Mouse (Mus musculus) CH12.LX (cell line): ENCODE measurements around the gene Ppm1n. TPM values are rescaled to one million over a fixed set of nuclear protein-coding genes. Genes with fewer than 3 reads are reported as not detected.

Experiments used
- DNase-seq: peaks from one replicate; pipeline ENCODE4 v3.0.0-alpha.2; 2013; ENCODE audit errors: extremely low read depth
- H3K27ac ChIP-seq: 2 replicates; pipeline ENCODE4 v1.5.1; 2012; ENCODE audit warnings: low read depth, mild to moderate bottlenecking, control low read depth, moderate library complexity; ENCODE audit not compliant: insufficient read depth
- H3K27me3 ChIP-seq: replicated peaks from 2 replicates; pipeline ENCODE3; 2012; ENCODE audit warnings: inconsistent platforms
- H3K36me3 ChIP-seq, 2 experiments: replicated peaks in 1 of 2; 2 replicates each; pipeline versions ENCODE3 to v1.6.1; 2012; ENCODE audit warnings: inconsistent platforms in 1 of 2, low read length in 1 of 2, mild to moderate bottlenecking in 1 of 2, mixed read lengths in 1 of 2, moderate library complexity in 1 of 2; ENCODE audit not compliant: control insufficient read depth in 1 of 2, insufficient read depth in 1 of 2
- H3K4me1 ChIP-seq, 2 experiments: 2 replicates each; pipeline ENCODE4 v1.6.1; 2012; ENCODE audit warnings: inconsistent platforms in 1 of 2, moderate library complexity in 1 of 2; ENCODE audit not compliant: insufficient read depth in 2 of 2, control insufficient read depth in 1 of 2
- H3K4me2 ChIP-seq: 2 replicates; pipeline ENCODE4 v1.6.1; 2012; ENCODE audit warnings: low read depth, mild to moderate bottlenecking, control low read depth; ENCODE audit not compliant: poor library complexity, insufficient read depth, severe bottlenecking
- H3K4me3 ChIP-seq, 3 experiments: fragments of 150-350 bp in 1 of 3; sonication (generic) in 1 of 3; replicated peaks in 1 of 3; 2 replicates each; pipeline versions ENCODE3 to v1.5.1; 2011 to 2012; ENCODE audit warnings: low read depth in 2 of 3, low read length in 2 of 3, mild to moderate bottlenecking in 2 of 3, moderate library complexity in 2 of 3, control low read depth in 1 of 3, improper control_type of control experiment in 1 of 3, inconsistent platforms in 1 of 3, mixed read lengths in 1 of 3; ENCODE audit not compliant: poor library complexity in 1 of 3
- H3K79me2 ChIP-seq: replicated peaks from 2 replicates; pipeline ENCODE4 v1.6.1; 2012; ENCODE audit warnings: mild to moderate bottlenecking, moderate library complexity; ENCODE audit not compliant: control insufficient read depth, poor library complexity, insufficient read depth, severe bottlenecking; ENCODE audit errors: extremely low read depth
- H3K9ac ChIP-seq: 2 replicates; pipeline ENCODE4 v1.6.1; 2012; ENCODE audit warnings: low read depth, mild to moderate bottlenecking, control low read depth, moderate library complexity; ENCODE audit not compliant: insufficient read depth
- H3K9me3 ChIP-seq: replicated peaks from 2 replicates; pipeline ENCODE3; 2012; ENCODE audit warnings: low read length, inconsistent platforms, mixed read lengths
- BHLHE40 ChIP-seq: IDR thresholded peaks from 2 replicates; pipeline ENCODE4 v1.6.1; 2011; ENCODE audit warnings: mild to moderate bottlenecking, low read depth, low read length, improper control_type of control experiment
- CHD1 ChIP-seq: IDR thresholded peaks from 2 replicates; pipeline ENCODE4 v1.6.1; 2012; ENCODE audit warnings: low read depth, low read length, improper control_type of control experiment, inconsistent platforms
- CHD2 ChIP-seq: IDR thresholded peaks from 2 replicates; pipeline ENCODE4 v1.6.1; 2011; ENCODE audit warnings: low read length, improper control_type of control experiment
- CTCF ChIP-seq, 2 experiments: IDR thresholded peaks in 1 of 2; conservative IDR thresholded peaks in 1 of 2; 2 replicates each; pipeline ENCODE4 v1.5.1; 2011 to 2012; ENCODE audit warnings: low read depth in 2 of 2, low read length in 2 of 2, improper control_type of control experiment in 1 of 2, inconsistent platforms in 1 of 2, mild to moderate bottlenecking in 1 of 2, moderate library complexity in 1 of 2
- EP300 ChIP-seq: IDR thresholded peaks from 2 replicates; pipeline ENCODE4 v1.6.1; 2011; ENCODE audit warnings: low read length, improper control_type of control experiment
- ETS1 ChIP-seq: conservative IDR thresholded peaks from 2 replicates; pipeline ENCODE4 v1.6.1; 2012; ENCODE audit warnings: low read depth, mild to moderate bottlenecking, inconsistent platforms, low read length, improper control_type of control experiment, moderate library complexity
- GABPA ChIP-seq: IDR thresholded peaks from 2 replicates; pipeline ENCODE4 v1.6.1; 2012; ENCODE audit warnings: low read depth, low read length, improper control_type of control experiment, inconsistent platforms; ENCODE audit not compliant: insufficient replicate concordance
- HCFC1 ChIP-seq: IDR thresholded peaks from 2 replicates; pipeline ENCODE4 v1.6.1; 2012; ENCODE audit warnings: low read depth, mild to moderate bottlenecking, inconsistent platforms, low read length, improper control_type of control experiment
- IRF4 ChIP-seq: IDR thresholded peaks from 2 replicates; pipeline ENCODE4 v1.6.1; 2014; ENCODE audit warnings: low read depth, mild to moderate bottlenecking, inconsistent platforms, low read length, improper control_type of control experiment
- JUN ChIP-seq: IDR thresholded peaks from 2 replicates; pipeline ENCODE4 v1.6.1; 2011; ENCODE audit warnings: low read depth, mild to moderate bottlenecking, low read length, improper control_type of control experiment, moderate library complexity; ENCODE audit not compliant: insufficient read depth
- JUND ChIP-seq: conservative IDR thresholded peaks from 2 replicates; pipeline ENCODE4 v1.6.1; 2011; ENCODE audit warnings: low read depth, low read length, improper control_type of control experiment
- KAT2A ChIP-seq: IDR thresholded peaks from 2 replicates; pipeline ENCODE4 v1.6.1; 2012; ENCODE audit warnings: low read length, improper control_type of control experiment, inconsistent platforms; ENCODE audit not compliant: insufficient replicate concordance
- MAFK ChIP-seq: IDR thresholded peaks from 2 replicates; pipeline ENCODE4 v1.6.1; 2011; ENCODE audit warnings: low read length, improper control_type of control experiment; ENCODE audit not compliant: insufficient replicate concordance
- MAZ ChIP-seq: IDR thresholded peaks from 2 replicates; pipeline ENCODE4 v1.6.1; 2012; ENCODE audit warnings: low read depth, mild to moderate bottlenecking, inconsistent platforms, low read length, improper control_type of control experiment, moderate library complexity
- MEF2A ChIP-seq: IDR thresholded peaks from 2 replicates; pipeline ENCODE4 v1.6.1; 2014; ENCODE audit warnings: low read depth, mild to moderate bottlenecking, inconsistent platforms, low read length, improper control_type of control experiment, borderline replicate concordance
- MXI1 ChIP-seq: IDR thresholded peaks from 2 replicates; pipeline ENCODE4 v1.6.1; 2011; ENCODE audit warnings: mild to moderate bottlenecking, low read depth, low read length, improper control_type of control experiment
- MYC ChIP-seq: IDR thresholded peaks from 2 replicates; pipeline ENCODE4 v1.6.1; 2011; ENCODE audit warnings: low read depth, mild to moderate bottlenecking, improper control_type of control experiment, low read length
- NELFE ChIP-seq: IDR thresholded peaks from 2 replicates; pipeline ENCODE4 v1.6.1; 2011; ENCODE audit warnings: low read depth, low read length, improper control_type of control experiment
- POLR2A ChIP-seq: IDR thresholded peaks from 2 replicates; pipeline ENCODE4 v1.6.1; 2011; ENCODE audit warnings: low read depth, mild to moderate bottlenecking, improper control_type of control experiment, low read length
- POLR2AphosphoS2 ChIP-seq: IDR thresholded peaks from 2 replicates; pipeline ENCODE4 v1.6.1; 2011; ENCODE audit warnings: low read depth, low read length, improper control_type of control experiment
- RAD21 ChIP-seq: IDR thresholded peaks from 2 replicates; pipeline ENCODE4 v1.6.1; 2011; ENCODE audit warnings: low read depth, mild to moderate bottlenecking, low read length, improper control_type of control experiment, moderate library complexity
- RCOR1 ChIP-seq: conservative IDR thresholded peaks from 2 replicates; pipeline ENCODE4 v1.6.1; 2012; ENCODE audit warnings: low read depth, mild to moderate bottlenecking, inconsistent platforms, low read length, improper control_type of control experiment
- SIN3A ChIP-seq: IDR thresholded peaks from 2 replicates; pipeline ENCODE4 v1.6.1; 2012; ENCODE audit warnings: low read length, improper control_type of control experiment, inconsistent platforms
- SMC3 ChIP-seq: IDR thresholded peaks from 2 replicates; pipeline ENCODE4 v1.6.1; 2011; ENCODE audit warnings: low read depth, low read length, improper control_type of control experiment
- TCF12 ChIP-seq: IDR thresholded peaks from 2 replicates; pipeline ENCODE4 v1.6.1; 2014; ENCODE audit warnings: low read depth, mild to moderate bottlenecking, inconsistent platforms, low read length, improper control_type of control experiment
- UBTF ChIP-seq: IDR thresholded peaks from 2 replicates; pipeline ENCODE4 v1.6.1; 2012; ENCODE audit warnings: low read depth, mild to moderate bottlenecking, inconsistent platforms, low read length, improper control_type of control experiment, moderate library complexity
- USF1 ChIP-seq: IDR thresholded peaks from 2 replicates; pipeline ENCODE4 v1.6.1; 2014; ENCODE audit warnings: low read depth, mild to moderate bottlenecking, inconsistent platforms, low read length, improper control_type of control experiment
- USF2 ChIP-seq: conservative IDR thresholded peaks from 2 replicates; pipeline ENCODE4 v1.6.1; 2011; ENCODE audit warnings: low read depth, low read length, improper control_type of control experiment
- ZC3H11A ChIP-seq: IDR thresholded peaks from 2 replicates; pipeline ENCODE4 v1.6.1; 2012; ENCODE audit warnings: low read depth, mild to moderate bottlenecking, inconsistent platforms, low read length, improper control_type of control experiment
- ZKSCAN1 ChIP-seq: IDR thresholded peaks from 2 replicates; pipeline ENCODE4 v1.6.1; 2012; ENCODE audit warnings: low read depth, inconsistent platforms, low read length, improper control_type of control experiment, borderline replicate concordance
- dilution Hi-C: fragments of 300-500 bp; cut with MboI; formaldehyde crosslinking; loops from 2 replicates; pipeline ENCODE4 v1.14.3; 2020; ENCODE audit warnings: low sequenced_read_pairs; ENCODE audit not compliant: extremely low pct_unique_long_range_greater_than_20kb, extremely low pct_ligation_motif_present
- in situ Hi-C: fragments of 300-500 bp; cut with MboI; formaldehyde crosslinking; loops from 3 replicates; pipeline ENCODE4 v1.14.3; 2019; ENCODE audit warnings: low sequenced_read_pairs, low pct_ligation_motif_present, low pct_unique_long_range_greater_than_20kb, mixed read lengths
- polyA plus RNA-seq: library from polyadenylated mRNA; unstranded; fragments of >175 nt; gene quantifications from 2 replicates; pipeline ENCODE4 v1.2.1, GENCODE M21; 2012; ENCODE audit warnings: low read depth; ENCODE audit not compliant: insufficient read length
- total RNA-seq, 2 experiments: library from RNA; depleted of rRNA; stranded (reverse); fragments of 300-350 nt in 1 of 2; fragments of >200 nt in 1 of 2; gene quantifications; 2 replicates each; pipeline ENCODE4 v1.2.3; 2012 to 2014

Ppm1n gene
- total and polyA plus RNA-seq, 3 experiments: not detected

DNA sequence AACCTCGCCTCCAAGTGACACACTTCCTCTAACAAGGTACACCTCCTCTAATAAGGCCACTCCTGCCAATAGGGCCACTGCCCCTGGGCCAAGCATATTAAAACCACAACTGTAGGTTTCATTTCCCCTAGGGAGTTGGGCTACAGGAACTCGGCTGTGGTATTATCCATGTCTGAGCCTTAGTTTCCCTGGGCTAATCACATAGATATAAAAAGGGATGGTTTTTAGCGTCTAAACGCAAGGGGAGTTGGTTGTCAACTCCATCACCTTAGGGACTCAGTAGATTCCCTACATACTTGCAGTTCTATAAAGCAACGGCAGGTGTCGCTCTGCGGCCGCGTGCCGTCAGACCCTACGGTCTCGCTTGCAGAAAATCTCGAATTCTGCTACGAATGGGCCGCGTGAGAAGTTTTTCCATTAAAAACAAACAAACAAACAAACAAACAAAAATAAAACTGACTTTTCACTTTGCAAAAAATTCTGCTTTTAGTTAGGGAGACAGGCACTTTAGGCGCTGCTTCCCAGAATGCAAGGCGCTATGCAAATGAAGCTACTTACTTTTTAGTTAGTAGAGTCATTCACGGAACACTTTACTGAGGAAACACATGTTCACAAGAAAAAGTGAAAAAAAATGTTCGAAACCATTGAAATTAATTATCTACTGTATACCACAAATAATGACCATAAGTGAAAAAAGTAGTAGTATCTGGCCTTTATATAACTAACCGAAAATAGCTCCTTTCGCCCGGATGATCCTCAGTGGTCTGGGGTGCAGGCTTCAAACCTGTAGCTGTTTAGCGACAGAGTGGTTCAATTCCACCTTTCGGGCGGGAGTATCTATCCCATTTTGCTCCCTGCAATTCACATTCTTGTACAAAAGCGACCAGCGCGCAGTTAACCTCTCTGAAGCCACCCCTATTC lies 20.9 kb upstream of the Ppm1n start (continued):
- peak; percentile 62; the same call in 1 of the 2 replicates for TF ChIP-seq MXI1
- TF ChIP-seq, all 38 proteins: peak for 22

DNA sequence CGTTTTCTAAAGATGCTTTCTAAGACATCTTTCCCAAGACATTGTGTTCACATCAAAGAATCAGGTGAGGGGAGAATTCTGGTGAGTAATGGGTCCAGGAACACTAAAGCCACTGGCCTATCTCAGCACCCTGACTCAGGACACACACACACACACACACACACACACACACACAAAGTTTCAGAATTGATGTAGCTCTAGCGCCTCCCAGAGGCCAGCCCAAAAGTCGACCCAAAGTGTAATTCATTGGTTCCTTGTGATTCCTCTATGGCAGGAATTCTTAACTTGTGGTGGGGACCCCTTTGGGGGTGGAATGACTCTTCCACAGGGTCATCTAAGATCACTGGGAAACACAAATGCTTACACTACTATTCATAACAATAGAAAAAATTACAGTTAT lies 19.3 kb upstream of the Ppm1n start:
- H3K4me1 ChIP-seq: peaks cover 4 to 27% of the 10 kb centered on the region in 2 experiments; a peak in 3 of 4 replicates
- DNase-seq: peak; percentile 70

DNA sequence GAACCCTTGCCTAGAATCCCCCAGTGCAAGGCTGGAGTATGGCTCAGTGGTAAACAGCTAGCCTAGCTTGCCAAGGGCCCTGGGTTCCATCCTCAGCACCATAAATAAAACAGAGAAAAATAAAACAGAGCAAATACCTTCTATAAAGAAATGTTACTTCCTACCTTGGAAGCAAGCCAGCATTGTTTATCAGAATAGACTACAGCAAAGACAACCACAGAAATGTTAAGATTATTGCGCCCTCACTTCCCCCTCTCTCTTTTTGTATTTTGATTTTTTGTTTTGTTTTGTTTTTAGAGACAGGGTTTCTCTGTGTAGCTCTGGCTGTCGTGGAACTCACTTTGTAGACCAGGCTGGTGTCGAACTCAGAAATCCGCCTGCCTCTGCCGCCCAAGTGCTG lies 17.9 kb upstream of the Ppm1n start:
- Histone ChIP-seq H3K4me3 (no peak overlapping the region), H3K36me3 (no peaks in the 10 kb centered on the region), H3K27me3 (peaks cover 16% of the 10 kb centered on the region), H3K9ac (no peak overlapping the region), H3K4me2 (no peak overlapping the region), H3K9me3 (peaks cover 3% of the 10 kb centered on the region), H3K79me2 (no peaks in the 10 kb centered on the region), H3K27ac (no peak overlapping the region), H3K4me1 (peaks cover 4 to 24% of the 10 kb centered on the region in 2 experiments; a peak in 3 of 4 replicates)
- in situ Hi-C loops (no loop called here), dilution Hi-C loops (no loop called here)
- TF ChIP-seq ZKSCAN1 (no peak), USF1 (no peak), ZC3H11A (no peak), MXI1 (no peak), CHD1 (no peak), UBTF (no peak), MAZ (no peak), CTCF (conservative IDR thresholded peaks at IDR 0.05 in 1 of 2, IDR thresholded peaks at IDR 0.05 in 1 of 2; ENCODE audit: low read depth in 2 of 2, low read length in 2 of 2) (no peak), SMC3 (no peak), HCFC1 (no peak), JUND (no peak), MYC (no peak), EP300 (no peak), SIN3A (no peak), RAD21 (no peak), TCF12 (no peak), POLR2AphosphoS2 (no peak)
- DNase-seq: no peak

More for the DNA sequence above, 19.3 kb upstream of the Ppm1n start:
- in situ Hi-C loops (no loop called here), dilution Hi-C loops (no loop called here)
- Histone ChIP-seq H3K4me3 (no peak overlapping the region), H3K9me3 (peaks cover 3% of the 10 kb centered on the region), H3K9ac (no peak overlapping the region), H3K36me3 (no peaks in the 10 kb centered on the region), H3K4me2 (no peak overlapping the region), H3K27me3 (peaks cover 26% of the 10 kb centered on the region), H3K27ac (no peak overlapping the region), H3K79me2 (no peaks in the 10 kb centered on the region)
- TF ChIP-seq ETS1 (no peak), NELFE (no peak), USF2 (no peak), CHD2 (no peak), KAT2A (no peak), JUN (no peak), ZC3H11A (peak; percentile 67), HCFC1 (no peak), BHLHE40 (no peak), MEF2A (no peak), RAD21 (peak; percentile 88), MAZ (no peak), CTCF (conservative IDR thresholded peaks at IDR 0.05 in 1 of 2, IDR thresholded peaks at IDR 0.05 in 1 of 2; ENCODE audit: low read depth in 2 of 2, low read length in 2 of 2) (peak; percentile 50 to 96; a peak in 3 of 4 replicates), MAFK (no peak), IRF4 (peak; percentile 26; the same call in 1 of the 2 replicates), RCOR1 (no peak), JUND (0 out of 2 replicates have a peak, but pooled peaks have one; percentile 27), GABPA (no peak), POLR2A (no peak), SMC3 (peak; percentile 87), TCF12 (no peak), MYC (no peak), CHD1 (no peak)
